Mouse (Mus musculus): ENCODE results near the gene Pdzd7. TPM values are rescaled to one million over a fixed set of nuclear protein-coding genes. Genes with fewer than 3 reads are reported as not detected.

The Pdzd7 gene
- total and polyA plus RNA-seq, 2 experiments = 0.06 TPM; not detected in 1

DNA sequence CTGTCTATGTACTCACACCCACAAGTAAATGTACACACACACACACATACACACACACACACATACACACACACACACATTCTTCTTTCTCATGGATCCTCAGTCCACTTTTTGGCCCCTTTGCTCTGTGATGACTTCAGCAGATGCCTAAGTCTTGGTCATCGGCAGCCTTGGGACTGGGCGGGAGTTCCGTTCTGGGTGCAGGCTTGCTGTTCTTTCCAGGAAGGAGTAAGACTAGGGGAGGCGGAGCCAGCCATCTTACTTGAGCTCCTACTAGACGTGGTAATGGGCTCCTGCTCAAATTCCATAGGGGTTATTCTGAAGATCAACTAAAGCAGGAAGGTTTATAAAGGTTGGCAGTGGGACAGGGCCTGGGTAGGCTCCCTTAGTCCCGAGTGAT, 25.2 kb downstream of the Pdzd7 start:
- DNase-seq (ENCODE audit: extremely low read depth, low read depth, low spot score) = no peak
- Histone ChIP-seq H3K79me2 (ENCODE audit: control insufficient read depth, insufficient read depth, low read length) (peaks cover 16% of the 10 kb centered on the region; the same call in 1 of the 2 replicates), H3K27me3 (ENCODE audit: control insufficient read depth, insufficient read depth, low read length) (no peaks in the 10 kb centered on the region), H3K9ac (ENCODE audit: low read depth, low read length) (no peak overlapping the region), H3K36me3 (ENCODE audit: control insufficient read depth, insufficient read depth, low read length) (peaks cover 5% of the 10 kb centered on the region; the same call in 1 of the 2 replicates), H3K4me3 (ENCODE audit: insufficient read depth, low read depth, low read length) (no peak overlapping the region), H3K27ac (replicated peaks; ENCODE audit: insufficient read depth, low read depth, low read length) (no peak overlapping the region), H3K4me1 (ENCODE audit: control insufficient read depth, insufficient read depth, low read length) (peaks cover 7% of the 10 kb centered on the region)
- TF ChIP-seq POLR2A (IDR thresholded peaks at IDR 0.05; ENCODE audit: extremely low read depth, insufficient read depth, low read length) = no peak
- no peak for TF ChIP-seq CTCF (IDR thresholded peaks at IDR 0.05; ENCODE audit: low read depth, low read length)
- 71% methylated on average over 6 of the region's 6 CpGs for WGBS

DNA sequence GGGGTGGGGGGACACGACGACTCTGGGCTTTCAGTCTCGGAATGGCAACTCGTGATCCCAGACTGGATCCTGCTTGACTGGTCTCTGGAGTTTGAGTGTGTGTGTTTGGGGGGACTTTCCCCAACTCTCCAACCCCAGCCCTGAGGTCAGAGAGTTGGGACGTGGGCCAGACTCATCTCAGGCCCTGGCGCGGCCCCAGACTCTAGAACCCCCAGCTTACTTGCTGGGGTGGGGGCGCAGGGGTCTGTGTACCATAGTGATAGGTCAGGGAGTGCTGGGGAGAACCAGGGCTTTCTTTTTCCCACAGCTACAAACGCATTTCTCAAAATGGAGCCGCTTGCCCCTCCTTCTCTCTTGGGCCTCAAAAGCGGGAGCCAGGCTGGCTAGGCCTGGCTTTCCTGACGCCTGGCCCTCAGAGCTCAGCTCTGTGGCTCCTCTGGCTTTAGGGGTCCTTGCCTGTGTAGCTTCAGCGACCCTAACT, 27.1 kb downstream of the Pdzd7 start:
- Histone ChIP-seq H3K27me3 (ENCODE audit: control insufficient read depth, insufficient read depth, low read length) (no peaks in the 10 kb centered on the region), H3K79me2 (ENCODE audit: control insufficient read depth, insufficient read depth, low read length) (peaks cover 16% of the 10 kb centered on the region; the same call in 1 of the 2 replicates), H3K27ac (replicated peaks; ENCODE audit: insufficient read depth, low read depth, low read length) (peak overlapping the region; percentile 58), H3K4me1 (ENCODE audit: control insufficient read depth, insufficient read depth, low read length) (peaks cover 16% of the 10 kb centered on the region), H3K4me3 (ENCODE audit: insufficient read depth, low read depth, low read length) (peak overlapping the region; percentile 63), H3K9ac (ENCODE audit: low read depth, low read length) (peak overlapping the region; percentile 67), H3K36me3 (ENCODE audit: control insufficient read depth, insufficient read depth, low read length) (0 out of 2 replicates have a peak, but pooled peaks cover 3% of the 10 kb centered on the region)
- no peak for DNase-seq (ENCODE audit: extremely low read depth, low read depth, low spot score)
- TF ChIP-seq POLR2A (IDR thresholded peaks at IDR 0.05; ENCODE audit: extremely low read depth, insufficient read depth, low read length) (no peak), CTCF (IDR thresholded peaks at IDR 0.05; ENCODE audit: low read depth, low read length) (no peak)
- 29% methylated on average over 13 of the region's 13 CpGs for WGBS

DNA sequence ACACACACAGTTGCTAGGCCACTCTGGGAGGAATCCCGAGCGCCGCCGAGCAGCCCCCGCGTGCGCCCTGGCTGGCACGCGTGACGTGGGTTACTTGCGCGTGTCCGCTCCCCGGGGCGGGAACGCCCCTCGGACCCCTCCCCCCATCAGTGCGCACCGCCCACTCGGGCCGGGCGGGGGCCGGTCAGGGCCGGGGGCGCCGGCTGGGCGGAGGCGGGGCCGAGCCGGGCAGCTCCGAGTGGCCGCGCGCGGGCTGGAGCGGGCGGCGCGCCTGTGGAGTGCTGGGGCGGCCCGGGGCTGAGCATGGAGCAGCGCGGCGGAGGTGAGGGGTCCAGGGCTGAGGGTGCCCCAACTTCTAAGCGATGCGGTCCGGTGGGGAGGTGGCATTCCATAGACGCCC, 27.6 kb downstream of the Pdzd7 start:
- H3K27ac ChIP-seq (replicated peaks; ENCODE audit: insufficient read depth, low read depth, low read length) = peak overlapping the region; percentile 62
- no peak for DNase-seq (ENCODE audit: extremely low read depth, low read depth, low spot score)
- 0 out of 2 replicates have a peak, but pooled peaks cover 3% of the 10 kb centered on the region for H3K36me3 ChIP-seq (ENCODE audit: control insufficient read depth, insufficient read depth, low read length)
- H3K9ac ChIP-seq (ENCODE audit: low read depth, low read length) = peak overlapping the region; percentile 67
- no peaks in the 10 kb centered on the region for H3K27me3 ChIP-seq (ENCODE audit: control insufficient read depth, insufficient read depth, low read length)
- H3K4me3 ChIP-seq (ENCODE audit: insufficient read depth, low read depth, low read length) = peak overlapping the region; percentile 63
- H3K79me2 ChIP-seq (ENCODE audit: control insufficient read depth, insufficient read depth, low read length) = peaks cover 16% of the 10 kb centered on the region; the same call in 1 of the 2 replicates
- H3K4me1 ChIP-seq (ENCODE audit: control insufficient read depth, insufficient read depth, low read length) = peaks cover 16% of the 10 kb centered on the region
- 2% methylated on average over 39 of the region's 48 CpGs for WGBS
- TF ChIP-seq CTCF (IDR thresholded peaks at IDR 0.05; ENCODE audit: low read depth, low read length) (no peak), POLR2A (IDR thresholded peaks at IDR 0.05; ENCODE audit: extremely low read depth, insufficient read depth, low read length) (no peak)

DNA sequence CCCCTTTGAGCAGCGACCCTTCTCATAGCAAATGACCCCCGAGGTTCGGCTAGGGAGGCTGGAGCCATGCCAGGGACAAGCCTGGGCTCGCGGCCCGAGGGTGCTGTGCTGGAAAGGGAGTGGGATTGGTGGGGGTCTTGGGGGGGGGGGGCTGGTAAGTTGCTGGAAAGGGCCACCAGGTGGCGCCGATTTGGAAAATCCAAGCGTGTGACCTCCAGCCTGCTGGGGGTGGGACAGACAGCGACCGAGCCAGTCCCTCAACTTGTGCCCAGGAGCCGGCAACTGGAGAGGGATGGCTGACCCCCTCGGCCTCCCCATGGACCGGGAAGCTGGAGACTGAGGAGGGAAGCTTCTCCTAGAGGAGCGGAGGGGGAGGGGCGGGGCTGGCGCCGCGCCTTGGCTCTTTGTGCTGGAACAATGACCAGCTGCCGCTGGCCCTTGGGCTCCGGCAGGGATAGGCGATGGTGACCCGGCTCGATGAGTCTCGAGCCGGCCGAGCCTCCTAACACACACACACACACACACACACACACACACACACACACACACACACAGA, 28.2 kb downstream of the Pdzd7 start:
- H3K27me3 ChIP-seq (ENCODE audit: control insufficient read depth, insufficient read depth, low read length) = no peaks in the 10 kb centered on the region
- peaks cover 16% of the 10 kb centered on the region; the same call in 1 of the 2 replicates for H3K79me2 ChIP-seq (ENCODE audit: control insufficient read depth, insufficient read depth, low read length)
- H3K4me1 ChIP-seq (ENCODE audit: control insufficient read depth, insufficient read depth, low read length) = peaks cover 16% of the 10 kb centered on the region
- DNase-seq (ENCODE audit: extremely low read depth, low read depth, low spot score) = peak; percentile 62
- H3K4me3 ChIP-seq (ENCODE audit: insufficient read depth, low read depth, low read length) = peak overlapping the region; percentile 63
- WGBS = under 1% methylated on average over 19 of the region's 27 CpGs
- H3K27ac ChIP-seq (replicated peaks; ENCODE audit: insufficient read depth, low read depth, low read length) = peak overlapping the region; percentile 67
- TF ChIP-seq CTCF (IDR thresholded peaks at IDR 0.05; ENCODE audit: low read depth, low read length) (peak; percentile 50), POLR2A (IDR thresholded peaks at IDR 0.05; ENCODE audit: extremely low read depth, insufficient read depth, low read length) (no peak)
- no peaks in the 10 kb centered on the region for H3K36me3 ChIP-seq (ENCODE audit: control insufficient read depth, insufficient read depth, low read length)
- H3K9ac ChIP-seq (ENCODE audit: low read depth, low read length) = peak overlapping the region; percentile 67

DNA sequence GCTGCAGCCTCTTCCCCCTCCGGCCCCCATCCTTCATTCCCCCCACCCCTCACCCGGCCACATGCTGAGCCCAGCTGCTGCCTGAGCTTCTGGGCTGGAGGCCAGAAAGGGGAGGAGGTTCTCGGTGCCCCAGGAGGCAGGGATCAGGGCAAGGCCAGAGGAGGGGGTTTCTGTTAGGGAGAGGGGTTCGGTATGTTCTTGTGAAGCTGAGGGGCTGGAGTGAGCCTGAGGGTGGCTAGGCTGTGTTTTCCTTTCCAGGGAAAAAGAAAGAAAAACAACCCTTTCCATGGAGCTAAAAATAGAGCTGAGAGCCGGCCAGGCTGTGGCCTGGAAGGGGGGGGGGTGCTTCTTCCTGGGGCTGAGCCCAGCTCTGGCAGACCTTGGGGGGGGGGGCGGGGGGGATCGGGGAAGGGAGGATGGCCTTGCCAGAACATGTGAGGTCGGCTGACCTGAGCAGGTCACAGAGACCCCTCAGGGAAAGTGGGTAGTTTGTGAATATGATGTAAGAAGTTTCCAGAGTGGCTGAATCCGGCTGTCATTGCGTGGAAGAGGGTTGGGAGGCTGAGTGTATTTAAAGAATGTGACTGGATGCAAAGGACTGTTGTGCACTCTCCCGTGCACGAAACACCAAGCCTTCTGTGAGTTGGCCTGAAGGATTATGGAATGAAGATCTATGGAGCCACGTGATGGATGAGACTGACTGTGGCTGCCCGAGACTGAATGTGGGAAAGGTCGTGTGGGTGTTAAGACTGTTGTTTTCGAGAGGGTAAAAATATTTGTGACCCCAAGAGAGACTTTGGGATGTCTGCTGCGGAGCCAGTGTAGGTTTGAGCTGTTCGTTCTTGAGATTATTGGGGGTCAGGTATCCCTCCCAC, 28.9 kb downstream of the Pdzd7 start:
- Histone ChIP-seq H3K4me1 (ENCODE audit: control insufficient read depth, insufficient read depth, low read length) (peaks cover 16% of the 10 kb centered on the region), H3K79me2 (ENCODE audit: control insufficient read depth, insufficient read depth, low read length) (peaks cover 15% of the 10 kb centered on the region; the same call in 1 of the 2 replicates), H3K9ac (ENCODE audit: low read depth, low read length) (peak overlapping the region; percentile 79), H3K27ac (replicated peaks; ENCODE audit: insufficient read depth, low read depth, low read length) (peak overlapping the region; percentile 91), H3K4me3 (ENCODE audit: insufficient read depth, low read depth, low read length) (peak overlapping the region; percentile 73), H3K36me3 (ENCODE audit: control insufficient read depth, insufficient read depth, low read length) (peaks cover 3% of the 10 kb centered on the region; the same call in 1 of the 2 replicates), H3K27me3 (ENCODE audit: control insufficient read depth, insufficient read depth, low read length) (no peaks in the 10 kb centered on the region)
- peak; percentile 64 for DNase-seq (ENCODE audit: extremely low read depth, low read depth, low spot score)
- TF ChIP-seq CTCF (IDR thresholded peaks at IDR 0.05; ENCODE audit: low read depth, low read length) (no peak), POLR2A (IDR thresholded peaks at IDR 0.05; ENCODE audit: extremely low read depth, insufficient read depth, low read length) (0 out of 2 replicates have a peak, but pooled peaks have one; percentile 12)
- 1% methylated on average over 18 of the region's 18 CpGs for WGBS
